Mouse (Mus musculus) ES-CJ7 (cell line): ENCODE results near the gene Haspin.
A peak's percentile ranks its signal among the peaks of the same experiment; 100 is the strongest.

Experiments
- DNase-seq: peaks from one replicate; pipeline ENCODE4 v3.0.0; 2011; ENCODE audit warnings: low read depth, low spot score

Haspin gene

DNA sequence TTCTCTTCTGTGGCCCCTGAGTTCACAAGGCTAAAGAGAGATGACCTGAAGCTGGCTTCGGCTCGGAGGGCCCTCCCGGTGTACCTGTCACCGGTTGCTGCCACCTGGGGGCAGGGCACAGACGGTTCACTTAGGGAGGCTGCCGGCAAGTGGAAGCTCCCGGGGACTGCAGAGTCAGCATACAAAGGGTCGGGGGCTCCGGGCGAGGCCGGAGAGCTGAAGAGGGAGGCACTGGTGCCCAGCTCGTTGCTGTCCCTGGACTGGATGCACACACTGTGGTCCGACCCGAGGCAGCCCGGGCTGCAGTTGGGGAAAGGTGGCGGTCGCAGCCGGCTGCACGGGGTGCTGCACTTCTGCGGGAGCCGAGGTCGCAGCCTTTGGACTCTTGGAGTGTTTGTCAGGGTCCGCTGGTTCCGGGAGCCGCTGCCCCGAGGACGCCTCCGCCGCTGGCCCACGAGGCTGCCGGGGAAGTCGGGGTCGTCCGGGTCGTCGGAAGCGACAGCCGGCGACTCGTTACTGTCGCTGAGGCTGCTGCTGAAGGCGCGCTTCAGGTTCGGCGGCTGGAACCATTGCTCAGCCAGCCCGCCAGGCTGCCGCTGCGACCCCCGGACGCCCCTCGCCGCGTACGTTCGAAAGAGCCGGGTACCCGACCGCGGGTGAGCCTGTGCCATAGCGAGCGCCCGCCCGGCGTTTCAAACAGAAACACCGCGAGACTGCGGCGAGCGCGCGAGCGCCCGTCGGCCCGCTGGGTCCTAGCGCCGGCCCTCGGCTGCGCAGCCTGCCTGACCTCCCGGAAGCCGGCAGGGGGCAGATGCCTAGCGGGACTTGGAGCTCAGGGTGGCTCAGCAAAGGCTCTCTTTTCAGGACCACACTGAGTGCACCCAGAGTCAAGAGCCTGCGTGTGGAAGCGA, at the start of gene Haspin:
Haspin (minus strand) TSS at position 704 of the 911 bp plus-strand sequence.
- DNase-seq: peak; percentile 94

GRCm38 (mm10) chr11:73187231-73187630, 49.1 kb upstream of the Haspin start:
- no peak for DNase-seq

GRCm38 (mm10) chr11:73185872-73186615, 48.0 kb upstream of the Haspin start:
- DNase-seq: no peak

GRCm38 (mm10) chr11:73177895-73178294, 39.8 kb upstream of the Haspin start:
- no peak for DNase-seq

- DNase-seq: peak; percentile 35
Observed at GRCm38 (mm10) chr11:73177509-73177875, 39.4 kb upstream of the Haspin start.

GRCm38 (mm10) chr11:73176608-73177508, 38.8 kb upstream of the Haspin start, which contains the start of the genes Emc6 and Tax1bp3:
Gene Emc6, minus strand, starts transcription at chr11:73177037.
Gene Tax1bp3, plus strand, starts transcription at chr11:73177083.
- peak; percentile 100 for DNase-seq

DNA sequence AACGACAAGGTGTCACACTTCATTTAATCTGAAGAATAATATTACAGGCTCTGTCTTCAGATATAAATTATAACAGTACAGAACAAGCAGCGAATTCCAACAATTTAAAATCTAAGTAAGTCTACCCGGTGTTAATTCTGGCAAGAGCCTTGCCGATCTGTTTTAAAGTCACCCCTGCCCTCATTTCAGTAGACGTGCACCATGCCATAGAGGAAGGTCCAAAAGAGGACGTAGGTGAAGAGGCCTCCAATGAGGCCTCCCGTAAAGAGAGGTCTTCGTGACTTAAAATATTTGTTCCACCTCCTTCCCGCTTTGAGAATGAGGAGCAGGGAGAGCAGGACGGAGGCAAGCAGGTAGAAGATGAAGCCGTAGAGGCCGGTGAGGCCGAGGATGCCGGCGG, 38.1 kb upstream of the Haspin start:
- no peak for DNase-seq

- DNase-seq: no peak
Observed at GRCm38 (mm10) chr11:73175612-73176011, 37.5 kb upstream of the Haspin start.

DNA sequence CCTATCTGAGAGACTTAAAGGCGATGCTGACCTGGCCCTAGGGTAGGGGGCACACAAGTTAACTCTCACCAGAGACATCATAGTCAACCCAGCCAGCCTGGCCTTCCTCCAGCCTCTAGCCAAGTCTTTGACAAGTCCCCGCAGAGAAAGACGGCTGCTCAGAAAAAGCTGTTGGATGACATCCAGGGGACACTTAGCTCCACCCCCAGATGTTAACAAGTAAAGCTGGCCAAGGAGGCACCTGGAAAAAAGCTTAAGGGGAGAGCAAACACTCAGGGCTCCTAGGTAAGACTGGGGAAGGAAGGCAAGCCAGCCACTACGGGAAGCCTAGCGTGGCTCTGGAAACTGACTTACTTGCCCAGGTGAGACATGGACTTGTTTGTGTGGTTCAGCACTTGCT, 34.1 kb upstream of the Haspin start:
- DNase-seq: no peak

DNA sequence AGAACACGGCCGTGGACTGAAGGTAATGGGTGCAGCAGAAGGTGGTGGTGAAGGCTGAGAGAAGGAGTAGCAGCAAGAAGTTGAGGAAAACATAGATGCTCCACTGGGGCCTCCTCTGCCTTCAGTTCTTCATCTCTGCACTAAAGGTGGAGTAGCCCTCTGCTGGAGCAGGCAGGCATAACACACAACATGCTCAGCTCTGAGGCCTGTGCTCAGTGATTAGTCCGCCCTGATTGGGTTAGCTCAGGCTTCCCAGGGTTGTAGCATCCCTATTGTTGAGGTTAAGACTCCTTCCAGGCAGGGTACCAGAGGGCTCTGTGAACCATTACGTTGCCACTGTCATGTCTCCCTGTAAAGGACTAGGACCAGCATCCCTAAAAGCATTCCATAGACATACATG, 31.1 kb upstream of the Haspin start:
- DNase-seq: peak; percentile 88

- peak; percentile 27 for DNase-seq
Observed at GRCm38 (mm10) chr11:73168576-73168975, 30.5 kb upstream of the Haspin start.

DNA sequence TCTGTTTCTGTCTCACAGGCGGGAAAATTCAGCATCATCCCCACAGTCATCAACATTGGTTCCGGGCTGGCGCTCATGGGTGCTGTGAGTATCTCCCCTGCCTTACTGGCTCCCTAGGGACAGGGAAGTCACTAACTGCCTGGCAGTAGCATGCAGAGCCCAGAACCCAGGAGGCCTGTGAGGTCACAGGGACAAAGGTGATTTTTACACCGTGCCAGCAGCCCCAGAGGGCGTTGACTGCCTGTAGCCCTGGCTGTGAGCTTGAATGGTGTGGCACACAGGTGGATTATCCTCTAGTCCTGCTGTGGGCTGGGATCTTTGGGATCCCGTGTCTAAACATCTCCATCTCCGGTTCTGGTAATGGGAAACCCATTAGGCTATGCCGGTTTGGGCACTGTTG, 30.0 kb upstream of the Haspin start:
- DNase-seq: no peak

- no peak for DNase-seq
Observed at GRCm38 (mm10) chr11:73162284-73162683, 24.2 kb upstream of the Haspin start.

GRCm38 (mm10) chr11:73161616-73162015, 23.5 kb upstream of the Haspin start:
- DNase-seq: no peak

- DNase-seq: no peak
Observed at GRCm38 (mm10) chr11:73160811-73161200, 22.7 kb upstream of the Haspin start.

DNA sequence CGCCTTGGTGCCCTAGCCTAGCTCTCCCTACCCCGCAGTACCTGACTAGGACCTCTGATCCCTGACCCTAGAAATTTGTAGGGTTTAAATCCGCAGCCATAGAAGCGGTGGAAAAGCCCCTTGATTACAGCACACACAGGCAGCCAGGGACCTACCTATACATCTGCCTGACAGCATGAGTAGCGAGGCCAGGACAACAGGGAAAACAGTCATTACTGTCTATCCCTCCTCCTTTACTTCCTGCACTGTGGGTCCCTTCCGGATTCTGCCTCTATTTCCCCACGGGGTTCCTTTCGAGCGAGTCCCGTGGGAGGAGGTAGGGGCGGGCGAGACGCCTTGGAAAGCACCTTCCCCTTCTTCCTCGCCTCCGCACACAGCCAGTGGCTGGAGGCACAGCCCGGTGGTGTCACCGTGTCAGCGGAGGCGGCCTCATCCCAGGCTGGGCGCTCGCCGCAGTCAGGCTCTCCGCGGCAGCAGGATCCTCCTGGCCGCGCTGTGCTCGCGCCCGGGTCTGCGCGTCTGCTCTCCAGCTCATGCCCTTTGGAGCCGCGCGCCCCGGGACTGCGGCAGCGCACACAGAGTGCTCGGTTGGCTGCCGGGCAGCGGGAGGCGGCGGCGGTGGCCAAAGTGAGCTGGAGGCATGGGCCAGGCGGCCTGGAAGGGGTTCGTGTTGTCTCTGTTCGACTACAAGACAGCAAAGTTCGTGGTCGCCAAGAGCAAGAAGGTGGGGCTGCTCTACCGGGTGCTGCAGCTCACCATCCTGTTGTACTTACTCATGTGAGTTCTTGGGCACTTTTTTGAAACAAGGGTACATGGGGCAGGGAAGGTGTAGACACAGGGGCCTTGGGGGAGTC, 22.1 kb upstream of the Haspin start, which contains the start of gene P2rx5:
P2rx5 (plus strand) TSS at position 465 of the 854 bp plus-strand sequence.
- peak; percentile 36 for DNase-seq

DNA sequence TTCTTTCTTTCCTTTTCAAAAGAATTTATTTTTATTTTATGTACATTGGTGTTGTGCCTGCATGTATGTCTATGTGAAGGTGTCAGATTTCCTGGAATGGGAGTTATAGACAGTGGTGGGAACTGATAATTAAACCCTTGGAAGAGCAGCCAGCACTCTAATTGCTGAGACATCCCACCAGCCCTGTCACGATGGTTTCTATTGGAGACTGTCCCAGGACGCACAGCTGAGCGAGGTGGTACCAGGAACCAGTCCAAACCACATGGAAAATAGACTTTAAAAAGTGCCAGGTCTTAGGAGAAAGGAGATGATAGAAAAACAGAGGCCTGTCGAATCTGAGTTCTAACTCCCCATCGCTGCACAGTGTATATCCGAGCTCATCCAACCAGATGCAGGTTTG, 17.0 kb upstream of the Haspin start:
- no peak for DNase-seq

DNA sequence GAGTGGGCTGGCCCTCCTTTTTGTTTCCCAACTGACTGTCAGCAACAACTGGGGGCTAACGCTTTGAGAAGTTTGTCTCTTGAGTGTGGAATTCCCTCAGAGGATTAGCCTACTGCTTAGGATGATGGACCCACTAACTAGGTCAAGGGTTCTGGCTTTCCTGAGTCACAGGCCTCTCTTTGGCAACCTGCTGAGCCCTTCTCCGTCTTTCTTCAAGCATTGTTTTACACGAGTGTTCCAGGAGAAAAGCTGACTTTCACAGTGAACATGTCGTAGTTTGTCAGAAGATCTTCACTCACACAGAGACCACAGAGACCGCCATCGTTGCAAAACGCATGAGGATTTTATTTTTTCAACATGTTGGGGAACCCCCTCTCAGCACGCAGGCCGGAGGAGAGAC, 10.1 kb upstream of the Haspin start:
- DNase-seq: no peak

DNA sequence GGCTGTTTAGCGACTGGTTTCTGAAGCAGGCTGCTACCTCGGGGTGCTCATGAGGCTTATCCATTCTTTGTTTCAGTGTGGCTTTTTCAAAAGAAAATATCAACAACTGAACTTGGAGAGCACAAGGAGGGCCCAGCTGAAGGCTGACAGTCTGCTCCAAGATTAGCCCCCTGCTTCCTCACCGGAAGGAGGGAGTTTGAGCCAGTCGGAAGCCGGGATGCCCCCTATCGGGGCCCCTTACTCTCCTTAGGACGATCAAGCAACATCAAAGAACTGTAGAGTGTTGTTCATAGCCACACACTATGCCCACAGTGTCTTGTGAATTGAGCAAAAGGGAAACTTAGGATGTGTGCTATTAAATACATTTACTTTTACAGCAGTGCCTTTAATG, 8.9 kb upstream of the Haspin start:
- DNase-seq: peak; percentile 71
